In the genomic region with DNA sequence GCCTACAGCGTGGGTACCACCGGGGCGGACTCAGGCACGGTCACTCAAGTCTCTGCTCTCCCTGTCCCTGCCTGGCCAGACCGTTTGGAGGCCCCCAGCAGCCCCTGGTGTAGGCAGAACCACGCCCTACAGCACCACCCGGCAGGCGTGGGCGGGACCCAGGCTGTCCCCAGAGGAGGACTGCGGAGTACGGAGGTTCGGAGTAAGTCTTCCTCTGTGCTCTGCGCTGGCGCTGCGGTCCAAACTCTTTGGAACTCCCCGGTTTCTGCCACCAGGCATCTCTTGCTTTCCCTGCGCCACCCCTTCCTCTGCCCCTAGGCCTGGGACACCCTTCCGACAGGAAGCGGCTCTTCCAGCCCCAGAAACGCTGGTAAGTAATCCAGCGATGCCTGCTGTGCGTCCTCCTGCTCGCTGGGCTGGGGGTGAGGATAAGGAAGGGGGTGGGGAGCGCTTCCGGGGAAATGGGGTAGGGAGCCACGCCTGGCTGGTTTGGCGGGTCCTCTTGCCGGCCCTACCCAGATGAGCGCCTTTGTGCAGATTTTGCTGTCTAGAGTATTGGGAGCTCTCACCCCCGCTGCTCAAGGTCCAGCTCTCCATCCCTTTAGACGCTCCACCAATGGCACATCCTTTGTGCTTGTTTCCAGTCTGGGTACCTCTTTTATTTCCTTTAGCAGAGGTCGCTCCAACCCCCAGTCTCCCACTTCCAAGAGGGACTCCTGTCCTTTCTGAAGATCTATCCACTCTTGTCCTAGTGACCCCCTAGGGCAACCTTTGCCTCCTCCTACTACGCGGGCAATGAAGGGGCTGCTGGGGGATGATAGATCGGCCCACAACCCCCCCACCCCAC, we compare ENCODE assay signal across 8 mouse cellular contexts. TPM values are rescaled to one million over a fixed set of nuclear protein-coding genes. Genes with fewer than 3 reads are reported as not detected.
DNase-seq lines count a peak whose midpoint lies in the region; ATAC-seq and TF ChIP-seq lines count a peak whose summit lies in the region.

A gene (plus strand): TSS at position 144 of the 847 bp plus-strand sequence.

- peak within 1 kb of the TSS; percentile 80 for H3K27ac ChIP-seq in forebrain, embryonic 12.5 days
- peak within 1 kb of the TSS; percentile 90 for H3K27ac ChIP-seq in heart, embryonic 16.5 days (ENCODE audit: low read length)
- H3K27ac ChIP-seq in liver, postnatal 0 days (ENCODE audit: low read depth), result peak within 1 kb of the TSS; percentile 76
- peak within 1 kb of the TSS; percentile 87 for H3K27ac ChIP-seq in neural tube, embryonic 13.5 days (replicated peaks)

- no peak for TF ChIP-seq EP300 in liver, postnatal 0 days (IDR thresholded peaks at IDR 0.05; ENCODE audit: low read depth)

- peaks cover 25% of the 10 kb centered on the region for H3K4me1 ChIP-seq in forebrain, embryonic 12.5 days
- peaks cover 56% of the 10 kb centered on the region for H3K4me1 ChIP-seq in heart, embryonic 16.5 days (ENCODE audit: control insufficient read depth, insufficient read depth, low read length)
- peaks cover 46% of the 10 kb centered on the region for H3K4me1 ChIP-seq in liver, postnatal 0 days (ENCODE audit: insufficient read depth)
- peaks cover 36% of the 10 kb centered on the region for H3K4me1 ChIP-seq in neural tube, embryonic 13.5 days (replicated peaks)

- peak within 1 kb of the TSS; percentile 54 for H3K4me3 ChIP-seq in forebrain, embryonic 12.5 days (replicated peaks)
- peak within 1 kb of the TSS; percentile 72 for H3K4me3 ChIP-seq in heart, embryonic 16.5 days (ENCODE audit: low read length)
- H3K4me3 ChIP-seq in liver, postnatal 0 days (ENCODE audit: low read depth, low read length), result peak within 1 kb of the TSS; percentile 58
- H3K4me3 ChIP-seq in neural tube, embryonic 13.5 days, result peak within 1 kb of the TSS; percentile 57

- DNase-seq in 3T3-L1 (ENCODE audit: low read depth, low spot score), result peak; percentile 57
- peak; percentile 72 for DNase-seq in ZHBTc4 (ENCODE audit: low read depth, low spot score)
- DNase-seq in kidney, postnatal 4 days, result peak; percentile 74 to 82
- DNase-seq in liver, postnatal 0 days, result peak; percentile 68
- DNase-seq in thymus, adult 18-20 months, result peak; percentile 60 to 65

- TF ChIP-seq CTCF in liver, postnatal 0 days (IDR thresholded peaks at IDR 0.05; ENCODE audit: low read depth), result no peak

- peak within 1 kb of the TSS; percentile 87 for H3K4me2 ChIP-seq in forebrain, embryonic 12.5 days
- peak within 1 kb of the TSS; percentile 89 for H3K4me2 ChIP-seq in heart, embryonic 16.5 days (ENCODE audit: low read depth, low read length)
- peak within 1 kb of the TSS; percentile 82 for H3K4me2 ChIP-seq in liver, postnatal 0 days (ENCODE audit: low read depth, low read length)
- peak within 1 kb of the TSS; percentile 78 for H3K4me2 ChIP-seq in neural tube, embryonic 13.5 days

- peak; percentile 68 for ATAC-seq in forebrain, embryonic 12.5 days (ENCODE audit: low FRiP score)
- peak; percentile 69 for ATAC-seq in heart, embryonic 16.5 days (replicated peaks; ENCODE audit: extremely low read depth, insufficient read depth, low FRiP score)
- ATAC-seq in liver, postnatal 0 days, result peak; percentile 29
- peak; percentile 71 for ATAC-seq in neural tube, embryonic 13.5 days (ENCODE audit: low read depth)

- no peaks in the 10 kb centered on the region for H3K9me3 ChIP-seq in forebrain, embryonic 12.5 days
- H3K9me3 ChIP-seq in heart, embryonic 16.5 days (replicated peaks; ENCODE audit: control insufficient read depth, low read length), result no peaks in the 10 kb centered on the region
- H3K9me3 ChIP-seq in liver, postnatal 0 days (ENCODE audit: low read length), result no peaks in the 10 kb centered on the region
- no peaks in the 10 kb centered on the region for H3K9me3 ChIP-seq in neural tube, embryonic 13.5 days

- H3K9ac ChIP-seq in forebrain, embryonic 12.5 days, result peak within 1 kb of the TSS; percentile 71
- peak within 1 kb of the TSS; percentile 87 for H3K9ac ChIP-seq in heart, embryonic 16.5 days (ENCODE audit: low read length)
- H3K9ac ChIP-seq in liver, postnatal 0 days (replicated peaks), result peak within 1 kb of the TSS; percentile 66
- peak within 1 kb of the TSS; percentile 80 for H3K9ac ChIP-seq in neural tube, embryonic 13.5 days

- H3K27me3 ChIP-seq in forebrain, embryonic 12.5 days, result no peaks in the 10 kb centered on the region
- no peaks in the 10 kb centered on the region for H3K27me3 ChIP-seq in heart, embryonic 16.5 days (ENCODE audit: control insufficient read depth, insufficient read depth, low read length)
- H3K27me3 ChIP-seq in liver, postnatal 0 days (ENCODE audit: insufficient read depth, low read length), result peaks cover 11% of the 10 kb centered on the region
- H3K27me3 ChIP-seq in neural tube, embryonic 13.5 days, result no peaks in the 10 kb centered on the region

- 1% methylated on average over 35 of the region's 35 CpGs for WGBS in forebrain, embryonic 12.5 days
- WGBS in heart, embryonic 16.5 days, result under 1% methylated on average over 35 of the region's 35 CpGs
- WGBS in liver, postnatal 0 days (ENCODE audit: insufficient replicate concordance), result under 1% methylated on average over 35 of the region's 35 CpGs
- WGBS in neural tube, embryonic 13.5 days, result under 1% methylated on average over 35 of the region's 35 CpGs

- H3K36me3 ChIP-seq in forebrain, embryonic 12.5 days (replicated peaks), result peaks cover 26% of the 10 kb centered on the region
- H3K36me3 ChIP-seq in heart, embryonic 16.5 days (ENCODE audit: control insufficient read depth, insufficient read depth), result peaks cover 15% of the 10 kb centered on the region
- H3K36me3 ChIP-seq in liver, postnatal 0 days (replicated peaks; ENCODE audit: insufficient read depth, low read length), result peaks cover 7% of the 10 kb centered on the region; the same call in 1 of the 2 replicates
- H3K36me3 ChIP-seq in neural tube, embryonic 13.5 days, result peaks cover 14% of the 10 kb centered on the region

RNA-seq across cellular contexts. Expression of the gene that starts here (rescaled TPM):
- polyA plus RNA-seq in forebrain, embryonic 12.5 days (2016; fragmentation: Nextera tagmentation; extraction: Ambion mirVana), result 48.8 and 50.3 TPM in 2 replicates
- polyA plus RNA-seq in heart, embryonic 16.5 days (2015; fragmentation: Nextera tagmentation; extraction: Ambion mirVana), result 37.7 and 42.5 TPM in 2 replicates
- 4.3 TPM in 2 replicates for polyA plus RNA-seq in liver, postnatal 0 days (2015; fragmentation: Nextera tagmentation; extraction: Ambion mirVana)
- 35.3 and 36.0 TPM in 2 replicates for polyA plus RNA-seq in neural tube, embryonic 13.5 days (2015; fragmentation: Nextera tagmentation; extraction: Ambion mirVana)

Comparison
In these comparisons a context has a peak if more than half of its experiments do, and no peak if none do; other contexts are left out.
1. Peak in every context shown above with its lines: DNase-seq, ATAC-seq, H3K4me3 ChIP-seq and H3K27ac ChIP-seq.